Mouse (Mus musculus) spleen, adult 12 weeks (tissue): ENCODE measurements around the gene Dnmt3b.
"Not testable (repeated sequence)": the region's sequence is repeated elsewhere in the genome, so short reads cannot be mapped to it uniquely, and the experiment has no call there.

Source experiments
- DNase-seq: peaks from one replicate; pipeline ENCODE4 v3.0.0; 2022; ENCODE audit warnings: low spot score

Gene Dnmt3b

GRCm38 (mm10) chr2:153713227-153713626 lies 64.0 kb downstream of the Dnmt3b start:
- no peak for DNase-seq

DNA sequence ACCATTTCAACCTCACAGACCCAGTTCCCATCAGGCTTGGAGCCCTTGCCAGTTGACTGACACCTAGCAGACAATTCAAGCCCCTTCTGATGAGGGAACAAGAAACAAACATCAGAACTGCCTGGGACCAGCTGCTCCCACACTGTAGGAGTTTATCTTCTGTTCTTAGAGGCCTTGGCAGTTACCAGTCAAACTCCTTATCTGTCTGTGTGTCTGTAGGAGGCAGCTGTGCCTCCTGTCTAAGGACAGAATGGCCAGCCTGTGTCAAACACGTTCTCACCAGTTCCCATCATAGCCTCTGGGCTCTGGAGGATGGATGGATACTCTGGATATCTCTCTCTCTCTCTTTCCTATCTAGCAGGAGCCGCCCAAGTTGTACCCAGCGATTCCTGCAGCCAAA lies 68.6 kb downstream of the Dnmt3b start:
- not testable (repeated sequence) for DNase-seq

DNA sequence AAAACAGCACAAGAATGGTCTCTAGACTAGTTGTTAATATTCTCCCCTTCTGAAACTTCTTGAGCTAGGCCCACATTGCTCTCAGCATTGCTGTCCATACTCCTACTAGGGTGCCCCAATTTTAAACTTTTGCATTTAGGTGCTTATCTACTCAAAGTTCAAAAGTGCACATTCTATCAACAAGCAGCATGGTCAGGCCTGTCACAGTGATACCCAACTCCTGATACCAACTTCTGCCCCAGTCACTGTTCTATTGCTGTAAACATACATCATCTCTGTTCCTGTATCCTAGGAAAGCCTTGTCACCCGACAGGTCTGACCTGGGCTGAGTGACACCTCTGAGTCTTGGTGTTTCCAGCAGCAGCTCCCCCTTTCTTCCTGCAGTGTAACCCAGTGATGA lies 73.8 kb downstream of the Dnmt3b start:
- DNase-seq: no peak

- DNase-seq: no peak
These were observed 75.2 kb downstream of the Dnmt3b start for GRCm38 (mm10) chr2:153724424-153724823.

DNA sequence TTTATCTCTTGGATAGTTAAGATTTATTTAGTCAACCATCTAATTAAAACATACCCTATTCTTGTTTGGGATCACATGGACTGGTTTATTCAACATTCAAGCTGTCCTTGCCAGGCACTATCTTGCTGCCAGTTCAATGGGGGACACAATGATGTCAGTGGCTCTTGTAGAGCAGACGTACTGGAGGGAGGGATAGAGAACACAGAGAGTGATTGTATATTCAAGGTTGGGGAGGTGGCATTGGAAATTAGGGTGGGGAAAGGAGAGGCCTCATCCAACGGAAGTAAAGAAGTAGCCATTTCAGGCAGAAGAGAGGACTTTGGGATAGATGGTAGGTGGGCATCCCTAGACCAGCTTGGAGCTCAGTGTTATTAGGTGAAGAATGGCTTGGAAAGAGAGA lies 75.6 kb downstream of the Dnmt3b start:
- DNase-seq: no peak

DNA sequence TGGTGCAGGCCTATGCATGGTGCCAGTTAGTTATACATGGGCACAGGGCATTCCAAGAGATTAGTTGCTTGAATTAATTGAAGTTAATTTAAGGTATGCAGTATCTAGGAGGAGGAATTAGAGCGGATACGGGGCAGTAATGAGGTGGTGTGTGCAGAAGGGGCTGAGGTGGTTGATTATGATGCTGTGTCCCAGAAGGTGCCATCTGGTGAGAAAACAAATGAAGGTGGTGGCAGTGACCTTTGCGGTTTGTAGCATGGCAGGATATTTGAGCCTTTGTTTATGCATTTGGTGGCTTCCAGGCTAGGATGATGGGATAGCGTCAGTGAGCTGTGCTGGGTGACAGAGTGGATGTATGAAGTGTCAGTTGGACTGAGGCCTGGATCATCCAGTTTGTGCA lies 76.0 kb downstream of the Dnmt3b start:
- no peak for DNase-seq

DNA sequence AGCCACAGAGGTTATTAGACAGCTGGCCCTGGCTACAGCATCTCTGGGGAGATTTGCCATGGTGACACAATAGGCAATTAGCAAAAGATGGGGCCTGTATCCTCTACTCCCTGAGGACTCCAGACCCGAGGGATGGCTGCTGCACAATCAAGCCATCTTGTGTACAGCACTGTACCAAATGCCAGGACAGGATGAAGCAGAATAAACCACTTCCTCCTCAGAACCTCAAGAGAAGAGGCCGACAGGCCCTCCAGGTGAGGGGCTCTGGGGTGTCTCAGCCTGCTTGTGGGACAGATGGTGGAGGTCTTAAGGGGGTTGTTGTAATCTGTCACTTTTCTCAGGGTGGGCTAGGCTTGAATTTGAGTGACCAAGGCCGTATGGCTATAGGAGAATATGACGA lies 84.8 kb downstream of the Dnmt3b start:
- DNase-seq: no peak
